ENCODE assay signal across 8 mouse cellular contexts in genomic region chr14:31130236-31131220, GRCm38 (mm10). TPM values are rescaled to one million over a fixed set of nuclear protein-coding genes. Genes with fewer than 3 reads are reported as not detected.
DNase-seq lines count a peak whose midpoint lies in the region; ATAC-seq and TF ChIP-seq lines count a peak whose summit lies in the region.

Gene Nt5dc2 (plus strand): TSS chr14:31131053.

- H3K27me3 ChIP-seq in C2C12 (ENCODE audit: control insufficient read depth, insufficient read depth, insufficient read length), result no peaks in the 10 kb centered on the region
- no peaks in the 10 kb centered on the region for H3K27me3 ChIP-seq in heart, embryonic 12.5 days (replicated peaks)
- no peaks in the 10 kb centered on the region for H3K27me3 ChIP-seq in neural tube, embryonic 15.5 days (replicated peaks)
- no peaks in the 10 kb centered on the region for H3K27me3 ChIP-seq in thymus, adult 2 months (ENCODE audit: control insufficient read depth, insufficient read depth, low read length)

- 2% methylated on average over 63 of the region's 63 CpGs for WGBS in heart, embryonic 12.5 days
- 6% methylated on average over 59 of the region's 63 CpGs for WGBS in lung, adult 2 months
- WGBS in neural tube, embryonic 15.5 days, result 3% methylated on average over 54 of the region's 63 CpGs
- 11% methylated on average over 60 of the region's 63 CpGs for WGBS in thymus, adult 2 months

- peaks cover 23% of the 10 kb centered on the region for H3K79me3 ChIP-seq in C2C12 (ENCODE audit: low read depth)

- H3K27ac ChIP-seq in heart, embryonic 12.5 days (ENCODE audit: poor library complexity, severe bottlenecking), result peak within 1 kb of the TSS; percentile 83
- peak within 1 kb of the TSS; percentile 90 for H3K27ac ChIP-seq in neural tube, embryonic 15.5 days (replicated peaks)
- peak within 1 kb of the TSS; percentile 4; the same call in 1 of the 2 replicates for H3K27ac ChIP-seq in thymus, adult 2 months (ENCODE audit: control insufficient read depth, insufficient read depth, low read length)

- H3K79me2 ChIP-seq in C2C12 (ENCODE audit: control insufficient read depth, insufficient read depth), result peaks cover 46% of the 10 kb centered on the region

- peak within 1 kb of the TSS; percentile 93 for H3K9ac ChIP-seq in heart, embryonic 12.5 days
- H3K9ac ChIP-seq in neural tube, embryonic 15.5 days (replicated peaks), result peak within 1 kb of the TSS; percentile 78

- peak within 1 kb of the TSS; percentile 92 for H3ac ChIP-seq in C2C12 (ENCODE audit: control insufficient read depth, insufficient read length, low read depth)

- peak within 1 kb of the TSS; percentile 52 for H3K4me3 ChIP-seq in C2C12 (ENCODE audit: insufficient read depth, poor library complexity, severe bottlenecking)
- H3K4me3 ChIP-seq in heart, embryonic 12.5 days, result peak within 1 kb of the TSS; percentile 90
- H3K4me3 ChIP-seq in lung, adult 2 months (replicated peaks; ENCODE audit: extremely low read depth, low read depth, low read length), result peak within 1 kb of the TSS; percentile 59
- H3K4me3 ChIP-seq in neural tube, embryonic 15.5 days (replicated peaks), result peak within 1 kb of the TSS; percentile 84
- peak within 1 kb of the TSS; percentile 52 for H3K4me3 ChIP-seq in thymus, adult 2 months (ENCODE audit: control insufficient read depth, insufficient read depth, low read length)

- H3K9me3 ChIP-seq in heart, embryonic 12.5 days (replicated peaks), result no peaks in the 10 kb centered on the region
- no peaks in the 10 kb centered on the region for H3K9me3 ChIP-seq in neural tube, embryonic 15.5 days (replicated peaks)

- DNase-seq in adrenal gland, postnatal 14 days, result peak; percentile 94
- DNase-seq in kidney, postnatal 10 days, result peak; percentile 96
- DNase-seq in lung, adult 2 months, result peak; percentile 82
- DNase-seq in thymus, adult 2 months, result peak; percentile 90

- peak; percentile 60 for ATAC-seq in erythroblast, adult 5-6 weeks (replicated peaks; ENCODE audit: low FRiP score, poor library complexity, severe bottlenecking)
- ATAC-seq in heart, embryonic 12.5 days (ENCODE audit: insufficient number of reproducible peaks, low FRiP score), result peak; percentile 85
- ATAC-seq in neural tube, embryonic 15.5 days (ENCODE audit: low FRiP score), result peak; percentile 77

- peaks cover 59% of the 10 kb centered on the region for H3K4me1 ChIP-seq in heart, embryonic 12.5 days (replicated peaks)
- H3K4me1 ChIP-seq in lung, adult 2 months (ENCODE audit: control insufficient read depth, insufficient read depth, low read length), result 0 out of 2 replicates have a peak, but pooled peaks cover 2% of the 10 kb centered on the region
- peaks cover 72% of the 10 kb centered on the region for H3K4me1 ChIP-seq in neural tube, embryonic 15.5 days
- H3K4me1 ChIP-seq in thymus, adult 2 months (replicated peaks; ENCODE audit: control insufficient read depth, insufficient read depth, low read length), result peaks cover 10% of the 10 kb centered on the region

- H3K36me3 ChIP-seq in C2C12 (ENCODE audit: control insufficient read depth, insufficient read depth), result peaks cover 12% of the 10 kb centered on the region
- peaks cover 18% of the 10 kb centered on the region for H3K36me3 ChIP-seq in heart, embryonic 12.5 days
- H3K36me3 ChIP-seq in neural tube, embryonic 15.5 days, result peaks cover 4% of the 10 kb centered on the region
- no peaks in the 10 kb centered on the region; the same call in 1 of the 2 replicates for H3K36me3 ChIP-seq in thymus, adult 2 months (ENCODE audit: control insufficient read depth, insufficient read depth, low read length)

- H3K4me2 ChIP-seq in heart, embryonic 12.5 days, result peak within 1 kb of the TSS; percentile 84
- peak within 1 kb of the TSS; percentile 73 for H3K4me2 ChIP-seq in neural tube, embryonic 15.5 days

- no peak for TF ChIP-seq POLR2A in lung, adult 2 months (IDR thresholded peaks at IDR 0.05; ENCODE audit: borderline replicate concordance, extremely low read depth, low read depth, low read length)
- TF ChIP-seq POLR2A in thymus, adult 2 months (IDR thresholded peaks at IDR 0.05; ENCODE audit: control insufficient read depth, extremely low read depth, insufficient read depth, low read length, poor library complexity), result peak; percentile 54; the same call in 1 of the 2 replicates

- TF ChIP-seq CTCF in C2C12 (IDR thresholded peaks at IDR 0.05; ENCODE audit: control insufficient read depth, insufficient read depth, insufficient read length), result peak; percentile 2
- TF ChIP-seq CTCF in lung, adult 2 months (IDR thresholded peaks at IDR 0.05; ENCODE audit: insufficient read depth, low read length), result no peak
- 0 out of 2 replicates have a peak, but pooled peaks have one; percentile 13 for TF ChIP-seq CTCF in thymus, adult 2 months (IDR thresholded peaks at IDR 0.05; ENCODE audit: borderline replicate concordance, control insufficient read depth, extremely low read depth, insufficient read depth, low read length, poor library complexity)

TF ChIP-seq in C2C12, 6 proteins besides CTCF, POLR2A, EP300 and RAD21:
- TF ChIP-seq CEBPB (IDR thresholded peaks at IDR 0.05; ENCODE audit: low read depth) (no peak), USF1 (IDR thresholded peaks at IDR 0.05; ENCODE audit: low read depth) (no peak), MAX (IDR thresholded peaks at IDR 0.05) (no peak), MYOD1 (IDR thresholded peaks at IDR 0.05; ENCODE audit: control insufficient read depth, insufficient read length, low read depth) (no peak), FOSL1 (IDR thresholded peaks at IDR 0.05; ENCODE audit: insufficient read depth, low read length, poor library complexity, severe bottlenecking) (no peak), MYOG (IDR thresholded peaks at IDR 0.05; ENCODE audit: control insufficient read depth, extremely low read depth, insufficient read length) (no peak)
TF ChIP-seq in C2C12: peak in this region for 0.

RNA-seq across cellular contexts. Expression of gene Nt5dc2, which starts in this region (rescaled TPM):
- 322 TPM for polyA plus RNA-seq in C2C12 (2012; fragmentation: generic; extraction: Trizol)
- total RNA-seq in adrenal gland, postnatal 14 days (2021), result 48.5 and 57.7 TPM in 2 replicates
- 12.3 and 18.4 TPM in 2 replicates for total RNA-seq in erythroblast, adult 5-6 weeks (2015; ENCODE audit: low replicate concordance)
- 5.0 and 30.4 TPM in 2 replicates for total RNA-seq in erythroblast, adult 5-6 weeks (2017; ENCODE audit: low replicate concordance)
- 343 and 346 TPM in 2 replicates for polyA plus RNA-seq in heart, embryonic 12.5 days (2016; fragmentation: Nextera tagmentation; extraction: Ambion mirVana)
- polyA plus RNA-seq in lung, adult 2 months (2012; rRNA removed), result 147 and 266 TPM in 2 replicates
- 226 and 228 TPM in 2 replicates for polyA plus RNA-seq in neural tube, embryonic 15.5 days (2015; fragmentation: Nextera tagmentation; extraction: Ambion mirVana)
- polyA plus RNA-seq in thymus, adult 2 months (2012; rRNA removed), result 220 and 273 TPM in 2 replicates

Comparison
In these comparisons a context has a peak if more than half of its experiments do, and no peak if none do; other contexts are left out.
1. Peak in every context shown above with its lines: DNase-seq, ATAC-seq, H3K4me3 ChIP-seq and H3K27ac ChIP-seq.
2. H3K27ac ChIP-seq: peak in every context shown above with its lines; median percentile 90 in neural tube, embryonic 15.5 days; 83 in heart, embryonic 12.5 days; 4 in thymus, adult 2 months.